Mouse (Mus musculus) embryonic facial prominence, embryonic 15.5 days (tissue): ENCODE measurements at regions not wholly inside any gene's neighbourhood (a gene's known extent, or its start where the extent isn't known, plus 50 kb on each side); places are given as distances from the start of the nearest gene placed in this dataset.

ENCODE experiments used
- ATAC-seq: fragments of 200-750 bp; cut with Nextera tagmentation; 2 replicates; pipeline ENCODE4 v1.8.0; 2017; ENCODE audit warnings: low read depth, moderate TSS enrichment; ENCODE audit not compliant: insufficient number of reproducible peaks, low FRiP score, low TSS enrichment
- H3K27ac ChIP-seq: fragments of 300-500 bp; sonication (generic); replicated peaks from 2 replicates; pipeline ENCODE4 v1.5.1; 2015; ENCODE audit warnings: mild to moderate bottlenecking, inconsistent platforms
- H3K27me3 ChIP-seq: fragments of 300-500 bp; sonication (generic); 2 replicates; pipeline ENCODE4 v1.6.1; 2015; ENCODE audit warnings: inconsistent platforms
- H3K36me3 ChIP-seq: fragments of 300-500 bp; sonication (generic); 2 replicates; pipeline ENCODE4 v1.6.1; 2015; ENCODE audit warnings: mild to moderate bottlenecking, inconsistent platforms
- H3K4me1 ChIP-seq: fragments of 300-500 bp; sonication (generic); 2 replicates; pipeline ENCODE4 v1.6.1; 2015; ENCODE audit warnings: inconsistent platforms
- H3K4me2 ChIP-seq: fragments of 300-500 bp; sonication (generic); replicated peaks from 2 replicates; pipeline ENCODE4 v1.6.1; 2015; ENCODE audit warnings: mild to moderate bottlenecking, inconsistent platforms
- H3K4me3 ChIP-seq: fragments of 300-500 bp; sonication (generic); replicated peaks from 2 replicates; pipeline ENCODE4 v1.5.1; 2015; ENCODE audit warnings: mild to moderate bottlenecking, inconsistent platforms
- H3K9ac ChIP-seq: fragments of 300-500 bp; sonication (generic); 2 replicates; pipeline ENCODE4 v1.6.1; 2015; ENCODE audit warnings: inconsistent platforms
- H3K9me3 ChIP-seq: fragments of 300-500 bp; sonication (generic); replicated peaks from 2 replicates; pipeline ENCODE4 v1.6.1; 2016; ENCODE audit warnings: inconsistent platforms
- WGBS: fragments of 180-500 bp; shearing (Covaris S2); methylation state at CpG from one replicate; pipeline ENCODE4 v1.1.7; 2015; 5-methylcytosine and 5-hydroxymethylcytosine counted together

GRCm38 (mm10) chr16:75166040-75166439 lies 419.8 kb downstream of the Lipi start:
- Histone ChIP-seq H3K4me1 (no peaks in the 10 kb centered on the region), H3K27ac (no peak overlapping the region), H3K36me3 (no peaks in the 10 kb centered on the region), H3K4me3 (no peak overlapping the region), H3K27me3 (no peaks in the 10 kb centered on the region), H3K9ac (no peak overlapping the region), H3K9me3 (no peaks in the 10 kb centered on the region), H3K4me2 (no peak overlapping the region)
- ATAC-seq, result no peak
- WGBS, result 83% methylated on average over 1 of the region's 1 CpGs

GRCm38 (mm10) chr16:75164969-75165726 lies 420.7 kb downstream of the Lipi start:
- Histone ChIP-seq H3K9ac (no peak overlapping the region), H3K36me3 (no peaks in the 10 kb centered on the region), H3K9me3 (no peaks in the 10 kb centered on the region), H3K27me3 (no peaks in the 10 kb centered on the region), H3K27ac (no peak overlapping the region), H3K4me3 (no peak overlapping the region), H3K4me2 (no peak overlapping the region), H3K4me1 (no peaks in the 10 kb centered on the region)
- no peak for ATAC-seq
- WGBS, result 74% methylated on average over 6 of the region's 6 CpGs

- Histone ChIP-seq H3K27ac (no peak overlapping the region), H3K36me3 (no peaks in the 10 kb centered on the region), H3K4me3 (no peak overlapping the region), H3K4me2 (no peak overlapping the region), H3K9me3 (no peaks in the 10 kb centered on the region), H3K27me3 (no peaks in the 10 kb centered on the region), H3K4me1 (no peaks in the 10 kb centered on the region), H3K9ac (no peak overlapping the region)
- ATAC-seq, result no peak
- 91% methylated on average over 2 of the region's 2 CpGs for WGBS
Observed at GRCm38 (mm10) chr16:75159740-75160139, 426.1 kb downstream of the Lipi start.

- H3K9ac ChIP-seq, result no peak overlapping the region
- no peak for ATAC-seq
- no peak overlapping the region for H3K4me2 ChIP-seq
- H3K4me3 ChIP-seq, result no peak overlapping the region
- H3K27me3 ChIP-seq, result no peaks in the 10 kb centered on the region
- no peaks in the 10 kb centered on the region for H3K4me1 ChIP-seq
- no peak overlapping the region for H3K27ac ChIP-seq
- H3K9me3 ChIP-seq, result no peaks in the 10 kb centered on the region
- 73% methylated on average over 5 of the region's 5 CpGs for WGBS
- no peaks in the 10 kb centered on the region for H3K36me3 ChIP-seq
Observed at GRCm38 (mm10) chr16:75155441-75156038, 430.3 kb downstream of the Lipi start.
